Comparison of ENCODE assay signal across 26 mouse cellular contexts in genomic region chr8:30458136-30458535, GRCm38 (mm10).
DNase-seq lines count a peak whose midpoint lies in the region; ATAC-seq lines count a peak whose summit lies in the region.
"Had no signal": no experiment of that assay in that cellular context is flagged by ENCODE, and none has a peak within 500 bp of the region (broad histone marks: within the 10 kb centered on the region; RNA-seq: fewer than 3 reads in every experiment).

No protein-coding gene starts in this region.

- WGBS in limb, embryonic 11.5 days: 6% methylated on average over 4 of the region's 4 CpGs
- WGBS in limb, embryonic 10.5 days: 15% methylated on average over 4 of the region's 4 CpGs

- ATAC-seq in limb, embryonic 11.5 days (ENCODE audit: insufficient number of reproducible peaks, low FRiP score, low TSS enrichment, low read depth): peak; percentile 72; the same call in 1 of the 2 replicates
- ATAC-seq: forebrain, embryonic 15.5 days; hindbrain, postnatal 0 days; inflammation-experienced regulatory T-cells, adult 6 months; intestine, embryonic 16.5 days had no signal

- no peak overlapping the region for H3K4me3 ChIP-seq in limb, embryonic 11.5 days (ENCODE audit: low read depth, low read length)
- H3K4me3 ChIP-seq in limb, embryonic 10.5 days: no peak overlapping the region
- H3K4me3 ChIP-seq: embryonic facial prominence, embryonic 10.5 days; embryonic facial prominence, embryonic 13.5 days; erythroblast, embryonic 14.5 days; forebrain, embryonic 12.5 days; forebrain, embryonic 15.5 days; gastrocnemius, adult 2 months; heart, embryonic 13.5 days had no signal

- H3K27me3 ChIP-seq in limb, embryonic 11.5 days (ENCODE audit: control insufficient read depth, insufficient read depth, low read length): no peaks in the 10 kb centered on the region
- no peaks in the 10 kb centered on the region for H3K27me3 ChIP-seq in limb, embryonic 10.5 days (ENCODE audit: low read depth, poor library complexity, severe bottlenecking)
- H3K27me3 ChIP-seq: embryonic facial prominence, embryonic 13.5 days; forebrain, embryonic 12.5 days; forebrain, embryonic 15.5 days; heart, embryonic 13.5 days had no signal

- H3K4me1 ChIP-seq in limb, embryonic 11.5 days (ENCODE audit: control insufficient read depth, insufficient read depth, low read length): no peaks in the 10 kb centered on the region
- peaks cover 17% of the 10 kb centered on the region for H3K4me1 ChIP-seq in limb, embryonic 10.5 days
- H3K4me1 ChIP-seq: embryonic facial prominence, embryonic 10.5 days; embryonic facial prominence, embryonic 13.5 days; forebrain, embryonic 12.5 days; forebrain, embryonic 15.5 days; heart, embryonic 13.5 days had no signal

- H3K4me2 ChIP-seq in limb, embryonic 11.5 days (ENCODE audit: low read depth, severe bottlenecking): no peak overlapping the region
- H3K4me2 ChIP-seq: embryonic facial prominence, embryonic 13.5 days; forebrain, embryonic 12.5 days; forebrain, embryonic 15.5 days; heart, embryonic 13.5 days; hindbrain, embryonic 14.5 days had no signal

- no peak overlapping the region for H3K9ac ChIP-seq in limb, embryonic 11.5 days (ENCODE audit: low read length)
- H3K9ac ChIP-seq: embryonic facial prominence, embryonic 13.5 days; forebrain, embryonic 12.5 days; forebrain, embryonic 15.5 days; heart, embryonic 13.5 days; hindbrain, embryonic 14.5 days had no signal

- H3K36me3 ChIP-seq in limb, embryonic 11.5 days (ENCODE audit: control insufficient read depth, insufficient read depth, low read length): no peaks in the 10 kb centered on the region
- no peaks in the 10 kb centered on the region for H3K36me3 ChIP-seq in limb, embryonic 10.5 days
- H3K36me3 ChIP-seq: embryonic facial prominence, embryonic 10.5 days; embryonic facial prominence, embryonic 13.5 days; forebrain, embryonic 12.5 days; forebrain, embryonic 15.5 days; heart, embryonic 13.5 days had no signal

- no peaks in the 10 kb centered on the region for H3K9me3 ChIP-seq in limb, embryonic 11.5 days (ENCODE audit: control insufficient read depth, low read length)
- H3K9me3 ChIP-seq in limb, embryonic 10.5 days (replicated peaks): no peaks in the 10 kb centered on the region
- H3K9me3 ChIP-seq: embryonic facial prominence, embryonic 10.5 days; embryonic facial prominence, embryonic 13.5 days; forebrain, embryonic 12.5 days; forebrain, embryonic 15.5 days; heart, embryonic 13.5 days had no signal

- H3K27ac ChIP-seq in limb, embryonic 11.5 days (replicated peaks; ENCODE audit: low read depth, low read length): no peak overlapping the region
- H3K27ac ChIP-seq in limb, embryonic 10.5 days: no peak overlapping the region
- H3K27ac ChIP-seq: embryonic facial prominence, embryonic 10.5 days; embryonic facial prominence, embryonic 13.5 days; forebrain, embryonic 12.5 days; forebrain, embryonic 15.5 days; gastrocnemius, adult 2 months; heart, embryonic 13.5 days; hindbrain, embryonic 14.5 days; hindbrain, postnatal 0 days had no signal

- peak; percentile 5 for DNase-seq in embryo, embryonic 10 days (ENCODE audit: low spot score)
- DNase-seq in embryo, embryonic 9.5 days (ENCODE audit: extremely low spot score): no peak
- DNase-seq in limb, embryonic 11.5 days (ENCODE audit: low spot score): no peak
- no peak for DNase-seq in limb, embryonic 10.5 days (ENCODE audit: low spot score)
- DNase-seq in mesoderm, embryonic 11.5 days (ENCODE audit: low read depth, low spot score): peak; percentile 62
- no peak for DNase-seq in T-cell, adult 2 months (ENCODE audit: low spot score)
- DNase-seq: adrenal gland, postnatal 10 days; adrenal gland, postnatal 36 days; cerebellum, adult 18-20 months; cerebellum, adult 9-10 months; cerebellum, postnatal 14 days; gastrocnemius, adult 2 months; gastrocnemius, postnatal 14 days; heart, adult 18-20 months; heart, postnatal 14 days; heart, postnatal 4 days had no signal

Comparison
In these comparisons a context has a peak if more than half of its experiments do, and no peak if none do; other contexts are left out.
1. DNase-seq: peak in embryo, embryonic 10 days (single experiment) and mesoderm, embryonic 11.5 days (single experiment); none in embryo, embryonic 9.5 days (single experiment), limb, embryonic 11.5 days (single experiment), limb, embryonic 10.5 days (single experiment) and T-cell, adult 2 months (single experiment).